Mouse (Mus musculus): ENCODE measurements around the gene Zfp239.

DNA sequence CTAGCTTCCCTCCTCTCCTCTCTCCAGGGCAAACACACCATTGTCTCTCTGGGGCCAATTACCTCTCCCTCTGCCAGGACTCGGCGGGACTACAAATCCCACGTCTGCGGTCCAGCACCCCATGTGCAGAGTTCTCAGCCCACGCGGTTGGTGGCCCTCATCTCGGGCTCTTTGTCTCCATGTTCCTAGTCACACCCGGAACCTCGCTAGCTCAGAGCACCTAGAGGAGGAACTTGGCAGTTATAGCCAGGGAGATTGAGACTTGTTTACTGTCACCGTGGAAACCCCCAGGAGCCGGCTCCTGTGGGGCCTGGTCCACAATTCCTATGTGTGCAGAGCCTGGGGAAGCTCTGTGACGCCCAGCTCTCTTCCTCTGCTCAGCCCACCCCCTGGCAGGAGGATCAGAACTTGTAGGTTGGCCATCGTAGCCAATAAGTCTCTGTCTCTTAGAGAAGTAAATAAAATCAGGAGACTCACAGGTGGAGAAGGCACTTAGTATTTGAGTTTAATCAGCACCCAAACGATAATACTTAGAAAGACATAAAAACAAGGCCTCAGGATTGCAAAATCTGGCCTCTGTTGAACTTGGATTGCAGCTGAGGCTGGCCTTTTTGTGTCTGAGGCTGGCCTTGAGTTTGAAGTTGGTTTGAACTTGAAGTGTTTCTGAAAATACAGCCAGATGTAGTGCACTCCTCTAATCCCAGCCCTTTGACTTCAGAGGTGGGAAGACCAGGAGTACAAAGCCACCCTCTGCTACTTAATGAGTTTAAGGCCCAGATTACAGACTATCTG, 29.7 kb downstream of the Zfp239 start:
- TF ChIP-seq CTCF (IDR thresholded peaks at IDR 0.05; ENCODE audit: low read depth, low read length): no peak
- no peak for TF ChIP-seq POLR2A (IDR thresholded peaks at IDR 0.05; ENCODE audit: extremely low read depth, insufficient read depth, low read length)
